Mouse (Mus musculus) liver, embryonic 14 days (tissue): ENCODE data around the gene Shmt1. TPM values are rescaled to one million over a fixed set of nuclear protein-coding genes. Genes with fewer than 3 reads are reported as not detected.

Experiments used
- polyA plus RNA-seq: library from polyadenylated mRNA; depleted of rRNA; stranded (reverse); fragments of >200 nt; gene quantifications from 2 replicates; pipeline ENCODE4 v1.2.3, GENCODE M21; 2012; rRNA removed

The Shmt1 gene
- polyA plus RNA-seq: 26.8 and 32.0 TPM in 2 replicates

GRCm38 (mm10) chr11:60811618-60812017 lies at the start of gene Shmt1:
Shmt1 (minus strand) TSS chr11:60811718.

DNA sequence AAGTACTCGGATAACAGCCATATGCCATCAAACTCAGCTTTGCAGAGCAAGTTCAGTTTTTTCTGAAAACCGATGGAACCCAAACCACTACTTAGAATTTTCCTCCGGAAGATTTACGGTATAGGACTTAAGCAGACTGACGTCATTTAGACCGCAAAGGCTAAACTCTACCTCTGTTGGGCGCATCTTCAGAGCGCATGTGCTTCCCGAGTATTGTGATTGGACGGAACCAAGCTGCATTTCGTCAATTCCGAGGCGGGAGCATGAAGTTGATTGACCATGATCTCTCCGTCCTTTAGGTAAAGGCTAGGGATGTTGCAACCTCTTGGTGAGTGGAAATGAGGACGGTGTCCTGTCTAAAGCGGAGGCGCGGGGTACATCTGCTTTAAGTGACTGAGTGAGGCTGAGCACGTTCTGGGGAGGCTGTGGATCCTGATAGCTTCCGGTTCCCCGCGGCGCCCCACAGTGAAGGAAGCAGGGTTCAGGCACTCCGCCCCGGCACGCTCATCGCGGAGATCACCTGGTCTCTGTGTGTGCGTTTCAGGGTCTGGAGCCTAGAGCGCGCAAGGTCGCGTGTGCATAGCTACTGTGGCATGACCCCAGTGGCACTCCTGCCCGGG lies 19.0 kb upstream of the Shmt1 start, which contains the start of gene Dhrs7b:
Dhrs7b (plus strand) TSS at position 199 of the 620 bp plus-strand sequence.

DNA sequence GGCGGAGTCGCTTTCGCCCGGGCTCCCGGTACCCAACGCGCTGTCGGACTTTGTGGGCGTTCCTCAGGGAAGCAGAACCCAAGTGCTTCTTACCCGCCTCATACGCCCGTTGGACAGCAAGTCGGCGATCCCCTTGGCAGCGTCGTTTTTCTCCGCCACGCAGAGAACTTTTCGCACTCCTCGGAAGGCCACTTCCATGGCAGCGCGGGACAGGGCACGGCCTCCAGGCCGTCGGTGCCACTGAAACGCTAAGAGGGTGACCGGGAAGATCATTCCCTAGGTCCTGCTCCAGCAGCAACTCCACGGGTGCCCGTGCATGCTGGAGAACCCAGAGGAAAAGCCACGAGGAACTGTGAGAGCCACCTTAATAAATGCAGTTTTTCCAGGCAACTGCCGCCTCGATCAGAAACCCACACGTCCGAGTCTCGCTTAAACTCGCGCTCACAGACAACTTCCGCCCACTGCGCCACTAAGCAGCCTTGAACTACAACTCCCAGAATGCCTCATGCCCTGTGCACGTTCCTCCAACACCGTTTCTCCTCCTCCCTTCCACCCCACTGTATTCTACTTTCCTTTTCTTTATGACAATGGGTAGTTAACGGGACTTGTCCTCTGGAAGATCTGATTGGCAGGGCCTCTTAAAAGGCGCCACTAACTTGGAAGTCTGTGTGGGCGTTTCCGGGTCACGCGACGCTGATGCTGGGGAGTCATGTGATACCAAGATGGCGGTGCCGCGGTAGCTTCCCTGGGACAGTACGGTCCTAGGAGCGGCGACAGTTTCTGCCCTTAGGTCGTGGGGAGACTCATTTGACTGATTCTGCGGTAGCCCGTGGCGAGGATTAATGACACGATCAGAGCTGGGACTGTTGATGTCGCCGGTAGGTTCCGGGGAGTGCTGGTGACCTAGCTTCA lies 34.4 kb downstream of the Shmt1 start, which contains the start of the genes Top3a and Smcr8:
Top3a (minus strand) TSS at position 537 of the 912 bp plus-strand sequence.
Smcr8 (plus strand) TSS at position 696 of the 912 bp plus-strand sequence.

Other genes with a start within 250 kb of the Shmt1 start
- 9.9 and 11.0 TPM in 2 replicates for gene Llgl1, start 112.0 kb downstream of the Shmt1 start, polyA plus RNA-seq
- 32.0 and 32.6 TPM in 2 replicates for gene Flii, start 84.5 kb downstream of the Shmt1 start, polyA plus RNA-seq
- 2.0 and 2.2 TPM in 2 replicates for gene Mief2, start 83.3 kb downstream of the Shmt1 start, polyA plus RNA-seq
- 4.4 and 5.5 TPM in 2 replicates for gene Top3a, start 34.4 kb downstream of the Shmt1 start, polyA plus RNA-seq
- 3.8 and 5.0 TPM in 2 replicates for gene Smcr8, start 34.2 kb downstream of the Shmt1 start, polyA plus RNA-seq
- 7.8 and 10.2 TPM in 2 replicates for gene Dhrs7b, start 18.9 kb upstream of the Shmt1 start, polyA plus RNA-seq
- gene Tmem11, start 67.6 kb upstream of the Shmt1 start, polyA plus RNA-seq: 28.6 and 32.0 TPM in 2 replicates
- 9.1 and 10.5 TPM in 2 replicates for gene Natd1, start 103.0 kb upstream of the Shmt1 start, polyA plus RNA-seq
- gene Map2k3, start 120.3 kb upstream of the Shmt1 start, polyA plus RNA-seq: 31.0 and 50.3 TPM in 2 replicates
- 0.06 and 0.07 TPM in 2 replicates for gene Kcnj12, start 210.8 kb upstream of the Shmt1 start, polyA plus RNA-seq